9 mouse cellular contexts compared by ENCODE assay signal in the genomic region with DNA sequence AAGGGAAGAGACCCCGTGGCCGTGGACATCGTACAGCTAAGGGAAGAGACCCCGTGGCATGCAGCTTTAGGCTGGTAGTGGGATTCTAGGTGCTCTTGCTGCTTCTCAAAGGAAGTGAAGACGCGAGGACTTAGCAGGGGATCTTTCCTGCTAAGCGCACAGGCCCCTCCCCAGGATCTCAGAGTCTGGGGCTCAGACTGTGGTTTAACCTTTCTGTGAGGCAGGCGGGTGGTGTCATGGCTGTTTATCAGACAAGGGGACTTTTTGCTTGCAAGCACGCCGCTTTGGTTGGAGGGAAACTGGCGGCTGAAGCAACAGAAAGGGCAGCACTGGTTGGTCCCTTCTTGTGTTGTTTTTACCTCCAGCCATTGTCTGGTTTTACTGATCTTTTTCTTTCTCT. TPM values are rescaled to one million over a fixed set of nuclear protein-coding genes. Genes with fewer than 3 reads are reported as not detected.
DNase-seq lines count a peak whose midpoint lies in the region; ATAC-seq and TF ChIP-seq lines count a peak whose summit lies in the region.
"Had no signal": no experiment of that assay in that cellular context is flagged by ENCODE, and none has a peak within 500 bp of the region (broad histone marks: within the 10 kb centered on the region; RNA-seq: fewer than 3 reads in every experiment).

No protein-coding gene starts in this region.

- no peaks in the 10 kb centered on the region for H3K9me3 ChIP-seq in lung, postnatal 0 days (ENCODE audit: low read length)
- no peaks in the 10 kb centered on the region for H3K9me3 ChIP-seq in embryonic facial prominence, embryonic 10.5 days
- H3K9me3 ChIP-seq in liver, embryonic 16.5 days (replicated peaks; ENCODE audit: control insufficient read depth, low read length): no peaks in the 10 kb centered on the region
- H3K9me3 ChIP-seq: lung, embryonic 15.5 days had no signal

- no peak overlapping the region for H3K9ac ChIP-seq in lung, postnatal 0 days (replicated peaks; ENCODE audit: low read depth)
- no peak overlapping the region for H3K9ac ChIP-seq in liver, embryonic 16.5 days (ENCODE audit: low read depth, low read length)
- H3K9ac ChIP-seq: lung, embryonic 15.5 days had no signal

- peak; percentile 29 for DNase-seq in lung, postnatal 25 days (ENCODE audit: low spot score)
- no peak for DNase-seq in lung, postnatal 0 days (ENCODE audit: low spot score)
- DNase-seq in embryonic facial prominence, embryonic 10.5 days (ENCODE audit: low spot score): peak; percentile 33
- peak; percentile 83 for DNase-seq in thymus, postnatal 0 days (ENCODE audit: low spot score)
- DNase-seq in retina, postnatal 1 day: no peak
- no peak for DNase-seq in right cerebral cortex, postnatal 10 days (ENCODE audit: low spot score in 2 of 2)
- DNase-seq in kidney, adult 18-20 months: no peak

- no peak for ATAC-seq in lung, postnatal 0 days
- no peak for ATAC-seq in liver, embryonic 16.5 days (ENCODE audit: low read depth)

- no peak overlapping the region for H3K4me3 ChIP-seq in lung, postnatal 0 days (ENCODE audit: low read depth, low read length)
- H3K4me3 ChIP-seq in embryonic facial prominence, embryonic 10.5 days: 0 out of 2 replicates have a peak overlapping the region, but pooled peaks have one; percentile 16
- no peak overlapping the region; the same call in 1 of the 2 replicates for H3K4me3 ChIP-seq in liver, embryonic 16.5 days (ENCODE audit: low read depth, low read length)
- H3K4me3 ChIP-seq: lung, embryonic 15.5 days had no signal

- H3K4me1 ChIP-seq in lung, postnatal 0 days (ENCODE audit: insufficient read depth, low read depth, low read length): no peaks in the 10 kb centered on the region
- peaks cover 17% of the 10 kb centered on the region for H3K4me1 ChIP-seq in embryonic facial prominence, embryonic 10.5 days
- peaks cover 11% of the 10 kb centered on the region for H3K4me1 ChIP-seq in liver, embryonic 16.5 days (ENCODE audit: control insufficient read depth, low read depth, low read length)

- H3K27ac ChIP-seq in lung, postnatal 0 days (ENCODE audit: low read length): no peak overlapping the region
- H3K27ac ChIP-seq in embryonic facial prominence, embryonic 10.5 days (replicated peaks): peak overlapping the region; percentile 31; the same call in 1 of the 2 replicates
- no peak overlapping the region for H3K27ac ChIP-seq in liver, embryonic 16.5 days (ENCODE audit: low read length)
- H3K27ac ChIP-seq: lung, embryonic 15.5 days had no signal

- H3K36me3 ChIP-seq in lung, postnatal 0 days (ENCODE audit: insufficient read depth, low read length): no peaks in the 10 kb centered on the region
- H3K36me3 ChIP-seq in embryonic facial prominence, embryonic 10.5 days (replicated peaks): peaks cover 74% of the 10 kb centered on the region
- no peaks in the 10 kb centered on the region for H3K36me3 ChIP-seq in liver, embryonic 16.5 days (ENCODE audit: control insufficient read depth, insufficient read depth)
- H3K36me3 ChIP-seq: lung, embryonic 15.5 days had no signal

- no peak for TF ChIP-seq EP300 in lung, postnatal 0 days (IDR thresholded peaks at IDR 0.05)

- H3K4me2 ChIP-seq in lung, postnatal 0 days (replicated peaks; ENCODE audit: low read depth, low read length): no peak overlapping the region
- H3K4me2 ChIP-seq in liver, embryonic 16.5 days (ENCODE audit: low read depth, low read length): peak overlapping the region; percentile 35
- H3K4me2 ChIP-seq: lung, embryonic 15.5 days had no signal

- no peaks in the 10 kb centered on the region for H3K27me3 ChIP-seq in lung, postnatal 0 days (replicated peaks; ENCODE audit: insufficient read depth, low read length)
- H3K27me3 ChIP-seq in embryonic facial prominence, embryonic 10.5 days (replicated peaks; ENCODE audit: low read depth, poor library complexity, severe bottlenecking): peaks cover 5% of the 10 kb centered on the region; the same call in 1 of the 2 replicates
- peaks cover 2% of the 10 kb centered on the region; the same call in 1 of the 2 replicates for H3K27me3 ChIP-seq in liver, embryonic 16.5 days (ENCODE audit: control insufficient read depth, insufficient read depth, low read depth, low read length)
- H3K27me3 ChIP-seq: lung, embryonic 15.5 days had no signal

- WGBS in lung, postnatal 0 days: 29% methylated on average over 11 of the region's 11 CpGs
- WGBS in embryonic facial prominence, embryonic 10.5 days: 9% methylated on average over 11 of the region's 11 CpGs
- WGBS in liver, embryonic 16.5 days (ENCODE audit: insufficient replicate concordance): 6% methylated on average over 11 of the region's 11 CpGs

- no peak for TF ChIP-seq CTCF in lung, postnatal 0 days (IDR thresholded peaks at IDR 0.05)

RNA-seq across cellular contexts. Expression of gene Ikzf4, which starts 8.8 kb away (rescaled TPM):
- polyA plus RNA-seq in lung, postnatal 0 days (2015; fragmentation: Nextera tagmentation; extraction: Ambion mirVana): 1.3 and 1.5 TPM in 2 replicates
- polyA plus RNA-seq in embryonic facial prominence, embryonic 10.5 days (2016; fragmentation: Nextera tagmentation; extraction: Ambion mirVana): 2.9 and 3.5 TPM in 2 replicates
- polyA plus RNA-seq in liver, embryonic 16.5 days (2015; fragmentation: Nextera tagmentation; extraction: Ambion mirVana): 0.08 and 0.15 TPM in 2 replicates
- polyA plus RNA-seq in thymus, postnatal 0 days (2015; fragmentation: Nextera tagmentation; extraction: Ambion mirVana): 0.98 and 1.1 TPM in 2 replicates

RNA-seq across cellular contexts. Expression of gene Rps26, which starts 10.5 kb away (rescaled TPM):
- polyA plus RNA-seq in lung, postnatal 0 days (2015; fragmentation: Nextera tagmentation; extraction: Ambion mirVana): 459 and 465 TPM in 2 replicates
- 566 and 582 TPM in 2 replicates for polyA plus RNA-seq in embryonic facial prominence, embryonic 10.5 days (2016; fragmentation: Nextera tagmentation; extraction: Ambion mirVana)
- 301 and 353 TPM in 2 replicates for polyA plus RNA-seq in liver, embryonic 16.5 days (2015; fragmentation: Nextera tagmentation; extraction: Ambion mirVana)
- 1,143 and 1,215 TPM in 2 replicates for polyA plus RNA-seq in thymus, postnatal 0 days (2015; fragmentation: Nextera tagmentation; extraction: Ambion mirVana)

RNA-seq across cellular contexts. Expression of gene Suox, which starts 36.9 kb away (rescaled TPM):
- 12.3 and 12.6 TPM in 2 replicates for polyA plus RNA-seq in lung, postnatal 0 days (2015; fragmentation: Nextera tagmentation; extraction: Ambion mirVana)
- 12.9 and 13.5 TPM in 2 replicates for polyA plus RNA-seq in embryonic facial prominence, embryonic 10.5 days (2016; fragmentation: Nextera tagmentation; extraction: Ambion mirVana)
- 12.5 and 12.9 TPM in 2 replicates for polyA plus RNA-seq in liver, embryonic 16.5 days (2015; fragmentation: Nextera tagmentation; extraction: Ambion mirVana)
- 13.4 and 16.9 TPM in 2 replicates for polyA plus RNA-seq in thymus, postnatal 0 days (2015; fragmentation: Nextera tagmentation; extraction: Ambion mirVana)

RNA-seq across cellular contexts. Expression of gene Erbb3, which starts 47.6 kb away (rescaled TPM):
- 21.4 and 22.6 TPM in 2 replicates for polyA plus RNA-seq in lung, postnatal 0 days (2015; fragmentation: Nextera tagmentation; extraction: Ambion mirVana)
- 11.9 and 12.2 TPM in 2 replicates for polyA plus RNA-seq in embryonic facial prominence, embryonic 10.5 days (2016; fragmentation: Nextera tagmentation; extraction: Ambion mirVana)
- polyA plus RNA-seq in liver, embryonic 16.5 days (2015; fragmentation: Nextera tagmentation; extraction: Ambion mirVana): 4.2 and 5.2 TPM in 2 replicates
- 0.85 and 0.87 TPM in 2 replicates for polyA plus RNA-seq in thymus, postnatal 0 days (2015; fragmentation: Nextera tagmentation; extraction: Ambion mirVana)

RNA-seq across cellular contexts. Expression of gene Rab5b, which starts 59.1 kb away (rescaled TPM):
- polyA plus RNA-seq in lung, postnatal 0 days (2015; fragmentation: Nextera tagmentation; extraction: Ambion mirVana): 69.1 and 71.8 TPM in 2 replicates
- 64.4 and 70.4 TPM in 2 replicates for polyA plus RNA-seq in embryonic facial prominence, embryonic 10.5 days (2016; fragmentation: Nextera tagmentation; extraction: Ambion mirVana)
- polyA plus RNA-seq in liver, embryonic 16.5 days (2015; fragmentation: Nextera tagmentation; extraction: Ambion mirVana): 36.6 and 38.6 TPM in 2 replicates
- 45.3 and 46.5 TPM in 2 replicates for polyA plus RNA-seq in thymus, postnatal 0 days (2015; fragmentation: Nextera tagmentation; extraction: Ambion mirVana)

Comparison
In these comparisons a context has a peak if more than half of its experiments do, and no peak if none do; other contexts are left out.
1. DNase-seq: peak in lung, postnatal 25 days (single experiment), embryonic facial prominence, embryonic 10.5 days (single experiment) and thymus, postnatal 0 days (single experiment); none in lung, postnatal 0 days (single experiment), retina, postnatal 1 day (single experiment), right cerebral cortex, postnatal 10 days (0 of 2) and kidney, adult 18-20 months (single experiment).